Mouse (Mus musculus) lung, embryonic 16.5 days (tissue): ENCODE measurements around the gene Hist1h2ae. TPM values are rescaled to one million over a fixed set of nuclear protein-coding genes. Genes with fewer than 3 reads are reported as not detected.

Experiments
- ATAC-seq: fragments of 200-750 bp; cut with Nextera tagmentation; 2 replicates; pipeline ENCODE4 v1.8.0; 2017; ENCODE audit warnings: low read depth, mild to moderate bottlenecking, moderate library complexity
- H3K27ac ChIP-seq: fragments of 300-500 bp; sonication (generic); 2 replicates; pipeline ENCODE4 v1.5.1; 2014; ENCODE audit warnings: mild to moderate bottlenecking, control low read depth, low read length
- H3K27me3 ChIP-seq: fragments of 300-500 bp; sonication (generic); 2 replicates; pipeline ENCODE4 v1.6.1; 2014; ENCODE audit warnings: low read depth, low read length, mixed read lengths; ENCODE audit not compliant: control insufficient read depth, insufficient read depth
- H3K36me3 ChIP-seq: fragments of 300-500 bp; sonication (generic); 2 replicates; pipeline ENCODE4 v1.6.1; 2014; ENCODE audit warnings: low read length; ENCODE audit not compliant: control insufficient read depth, insufficient read depth
- H3K4me1 ChIP-seq: fragments of 300-500 bp; sonication (generic); replicated peaks from 2 replicates; pipeline ENCODE4 v1.6.1; 2014; ENCODE audit warnings: low read length, mixed read lengths; ENCODE audit not compliant: control insufficient read depth, insufficient read depth
- H3K4me2 ChIP-seq: fragments of 300-500 bp; sonication (generic); 2 replicates; pipeline ENCODE4 v1.6.1; 2014; ENCODE audit warnings: low read depth, low read length, control low read depth
- H3K4me3 ChIP-seq: fragments of 300-500 bp; sonication (generic); 2 replicates; pipeline ENCODE4 v1.5.1; 2014; ENCODE audit warnings: mild to moderate bottlenecking, low read length, control low read depth
- H3K9ac ChIP-seq: fragments of 300-500 bp; sonication (generic); 2 replicates; pipeline ENCODE4 v1.6.1; 2014; ENCODE audit warnings: low read length, control low read depth
- H3K9me3 ChIP-seq: fragments of 300-500 bp; sonication (generic); 2 replicates; pipeline ENCODE4 v1.6.1; 2016; ENCODE audit warnings: low read length; ENCODE audit not compliant: control insufficient read depth
- WGBS: fragments of 180-500 bp; shearing (Covaris S2); extraction: QIAGEN DNeasy Blood & Tissue Kit; methylation state at CpG from one replicate; pipeline ENCODE4 v1.1.7; 2014; 5-methylcytosine and 5-hydroxymethylcytosine counted together
- microRNA-seq: library from miRNA; unstranded; fragments of <30 nt; microRNA quantifications from one replicate; pipeline ENCODE4, GENCODE M21; 2016
- polyA plus RNA-seq: library from polyadenylated mRNA; unstranded; fragments of >200 nt; fragmentation: Nextera tagmentation; extraction: Ambion mirVana; gene quantifications from 2 replicates; pipeline ENCODE4 v1.2.1, GENCODE M21; 2015

Gene Hist1h2ae
- polyA plus RNA-seq, 1 experiment from 2014 or later: 83.6 TPM

DNA sequence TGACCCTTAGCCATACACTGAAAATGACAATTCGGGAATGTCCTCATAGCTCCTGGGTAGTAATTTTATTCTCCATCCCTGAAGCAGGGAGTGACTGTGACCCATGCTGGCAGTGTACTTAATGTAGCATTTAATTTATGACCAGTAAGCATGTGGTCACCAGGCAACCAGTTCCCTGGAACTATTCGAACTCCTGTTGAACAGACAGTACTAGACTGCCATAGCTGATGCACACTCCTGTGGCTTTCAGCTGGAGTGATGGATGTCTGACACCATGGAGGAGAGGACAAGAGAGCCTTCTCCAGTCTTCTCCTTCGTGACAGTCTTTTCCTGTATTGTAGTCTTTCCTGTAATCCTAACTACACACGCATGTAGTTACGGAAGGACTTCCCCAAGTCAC, 42.0 kb downstream of the Hist1h2ae start:
- Histone ChIP-seq H3K9me3 (no peaks in the 10 kb centered on the region), H3K9ac (no peak overlapping the region), H3K4me3 (no peak overlapping the region), H3K36me3 (no peaks in the 10 kb centered on the region), H3K27ac (no peak overlapping the region), H3K4me2 (no peak overlapping the region), H3K27me3 (no peaks in the 10 kb centered on the region), H3K4me1 (peaks cover 18% of the 10 kb centered on the region)
- no peak for ATAC-seq
- 70% methylated on average over 5 of the region's 5 CpGs for WGBS

DNA sequence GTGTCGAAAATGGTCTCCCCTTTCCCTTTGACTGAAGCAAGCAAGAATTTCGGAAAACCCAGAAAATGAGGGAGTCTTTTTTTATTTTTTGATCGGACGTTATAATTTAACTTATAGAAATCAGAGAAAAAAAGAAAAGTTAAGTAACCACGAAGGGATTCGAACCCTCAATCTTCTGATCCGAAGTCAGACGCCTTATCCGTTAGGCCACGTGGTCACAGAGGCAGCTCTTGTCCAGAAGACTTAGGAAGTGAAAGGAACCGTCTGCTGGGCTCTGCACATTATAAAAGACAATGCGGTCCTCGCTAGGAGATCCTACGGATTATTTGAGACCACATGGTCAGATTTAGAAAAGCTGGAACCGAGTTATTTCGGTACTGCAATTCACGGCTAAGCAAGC, 44.7 kb downstream of the Hist1h2ae start:
- H3K27ac ChIP-seq: peak overlapping the region; percentile 57; the same call in 1 of the 2 replicates
- H3K36me3 ChIP-seq: no peaks in the 10 kb centered on the region
- H3K9me3 ChIP-seq: no peaks in the 10 kb centered on the region
- H3K4me1 ChIP-seq: peaks cover 12% of the 10 kb centered on the region; the same call in 1 of the 2 replicates
- peak; percentile 42; the same call in 1 of the 2 replicates for ATAC-seq
- H3K4me3 ChIP-seq: peak overlapping the region; percentile 52
- WGBS: under 1% methylated on average over 17 of the region's 17 CpGs
- peak overlapping the region; percentile 62 for H3K4me2 ChIP-seq
- peak overlapping the region; percentile 64 for H3K9ac ChIP-seq
- no peaks in the 10 kb centered on the region for H3K27me3 ChIP-seq

DNA sequence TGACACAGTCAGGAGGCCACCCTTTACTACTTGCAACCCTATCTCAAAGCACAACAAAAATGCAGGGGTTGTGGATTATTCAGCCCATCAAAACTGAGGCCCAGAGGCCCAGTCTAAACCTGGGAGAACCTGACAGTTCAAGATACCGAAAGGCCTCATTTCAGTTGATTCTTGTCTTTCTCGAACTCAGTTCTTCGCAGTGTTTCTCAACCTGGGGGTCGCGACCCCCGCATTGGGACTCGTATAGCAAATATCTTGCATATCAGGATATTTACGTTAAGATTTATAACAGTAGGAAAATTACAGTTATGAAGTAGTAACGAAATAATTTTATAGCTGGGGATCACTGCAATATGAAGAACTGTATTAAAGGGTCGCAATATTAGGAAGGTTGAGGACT, 45.1 kb downstream of the Hist1h2ae start:
- under 1% methylated on average over 10 of the region's 10 CpGs for WGBS
- H3K9ac ChIP-seq: peak overlapping the region; percentile 21
- peaks cover 12% of the 10 kb centered on the region; the same call in 1 of the 2 replicates for H3K4me1 ChIP-seq
- no peak for ATAC-seq
- no peak overlapping the region for H3K27ac ChIP-seq
- peak overlapping the region; percentile 62 for H3K4me2 ChIP-seq
- no peaks in the 10 kb centered on the region for H3K27me3 ChIP-seq
- H3K36me3 ChIP-seq: no peaks in the 10 kb centered on the region
- no peaks in the 10 kb centered on the region for H3K9me3 ChIP-seq
- peak overlapping the region; percentile 52 for H3K4me3 ChIP-seq

DNA sequence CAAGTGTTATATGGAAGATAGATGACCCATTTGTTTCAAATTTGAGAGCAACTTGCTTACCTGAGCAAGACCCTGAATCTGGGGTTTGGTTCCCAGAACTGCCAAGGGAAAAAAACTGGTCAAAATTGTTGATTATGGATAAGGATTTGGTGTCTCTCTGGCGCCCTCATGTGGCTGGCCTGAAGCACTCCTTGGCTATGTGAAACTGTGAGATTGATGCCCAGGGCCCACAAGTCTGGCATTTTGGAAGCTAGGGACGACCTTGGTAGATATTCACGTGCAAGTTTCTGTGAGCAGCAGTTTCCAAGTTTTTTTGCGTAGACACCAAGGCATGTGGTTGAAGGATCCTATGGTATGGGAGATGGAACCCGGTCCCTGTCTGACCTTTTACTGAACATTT, 46.4 kb downstream of the Hist1h2ae start:
- Histone ChIP-seq H3K4me3 (no peak overlapping the region), H3K9ac (no peak overlapping the region), H3K27ac (no peak overlapping the region), H3K4me2 (no peak overlapping the region), H3K9me3 (no peaks in the 10 kb centered on the region), H3K4me1 (peaks cover 12% of the 10 kb centered on the region; the same call in 1 of the 2 replicates), H3K36me3 (no peaks in the 10 kb centered on the region), H3K27me3 (no peaks in the 10 kb centered on the region)
- WGBS: 6% methylated on average over 5 of the region's 5 CpGs
- peak; percentile 21; the same call in 1 of the 2 replicates for ATAC-seq

DNA sequence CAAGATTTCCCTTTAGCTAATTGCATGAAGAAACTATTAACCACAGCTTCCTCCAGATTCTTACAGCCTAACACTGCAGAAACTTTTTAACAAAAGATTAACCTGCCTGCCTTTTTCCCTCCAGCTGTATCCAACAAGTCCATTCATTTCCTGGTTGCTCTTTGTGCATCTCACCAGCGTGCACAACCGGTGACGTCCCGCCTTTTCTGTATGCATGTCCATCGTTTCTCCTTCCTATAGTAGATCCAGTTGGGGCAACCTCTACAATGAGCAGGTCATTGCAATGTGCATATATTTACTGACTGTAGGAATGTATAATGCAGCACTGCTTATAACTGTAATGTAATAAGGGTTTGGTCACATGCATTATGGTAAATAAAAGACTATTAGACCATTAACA, 47.0 kb downstream of the Hist1h2ae start:
- Histone ChIP-seq H3K9me3 (no peaks in the 10 kb centered on the region), H3K36me3 (no peaks in the 10 kb centered on the region), H3K27ac (no peak overlapping the region), H3K4me1 (peaks cover 9% of the 10 kb centered on the region; the same call in 1 of the 2 replicates), H3K4me3 (no peak overlapping the region), H3K9ac (no peak overlapping the region), H3K4me2 (no peak overlapping the region), H3K27me3 (no peaks in the 10 kb centered on the region)
- WGBS: 41% methylated on average over 5 of the region's 5 CpGs
- no peak for ATAC-seq

DNA sequence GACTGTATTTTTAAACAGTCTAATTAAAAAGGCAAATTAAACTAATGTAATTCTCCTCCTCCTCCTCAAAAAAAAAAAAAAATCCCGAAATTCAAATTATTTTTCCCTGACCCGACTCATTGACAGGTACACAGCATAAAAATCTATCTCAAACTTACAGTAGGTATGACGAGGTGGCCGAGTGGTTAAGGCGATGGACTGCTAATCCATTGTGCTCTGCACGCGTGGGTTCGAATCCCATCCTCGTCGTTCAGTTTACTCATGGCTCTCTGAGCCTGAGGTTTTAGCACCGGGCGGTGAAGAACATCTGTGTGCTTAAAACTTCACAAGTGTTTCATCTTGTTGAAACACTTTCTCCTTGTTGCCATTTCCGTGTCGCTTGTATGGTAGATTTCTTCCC, 49.3 kb downstream of the Hist1h2ae start:
- Histone ChIP-seq H3K36me3 (no peaks in the 10 kb centered on the region), H3K9me3 (no peaks in the 10 kb centered on the region), H3K9ac (no peak overlapping the region), H3K27me3 (no peaks in the 10 kb centered on the region), H3K4me3 (no peak overlapping the region), H3K27ac (no peak overlapping the region), H3K4me2 (peak overlapping the region; percentile 32), H3K4me1 (0 out of 2 replicates have a peak, but pooled peaks cover 4% of the 10 kb centered on the region)
- ATAC-seq: no peak
- 1% methylated on average over 14 of the region's 14 CpGs for WGBS

Small RNA genes lying within 50 kb of the gene (microRNA-seq; reads per million reads assigned to microRNA genes)
- gene Gm44297 (not detected), gene Gm44359 (not detected), gene Gm44394 (not detected)

Other genes with a start within 250 kb of the Hist1h2ae start
- 56.0 and 56.3 TPM in 2 replicates for gene Zfp322a, start 202.0 kb downstream of the Hist1h2ae start, polyA plus RNA-seq
- 11.8 and 12.3 TPM in 2 replicates for gene Abt1, start 147.4 kb downstream of the Hist1h2ae start, polyA plus RNA-seq
- 0.06 and 0.10 TPM in 2 replicates for gene Btn1a1, start 105.3 kb downstream of the Hist1h2ae start, polyA plus RNA-seq
- 0.20 and 0.28 TPM in 2 replicates for gene Btn2a2, start 82.4 kb downstream of the Hist1h2ae start, polyA plus RNA-seq
- gene Hist1h4h, start 40.2 kb downstream of the Hist1h2ae start, polyA plus RNA-seq: 4.3 and 8.4 TPM in 2 replicates
- gene Hist1h2af, start 37.3 kb downstream of the Hist1h2ae start, polyA plus RNA-seq: 7.1 and 8.0 TPM in 2 replicates
- 5.6 and 6.2 TPM in 2 replicates for gene Hist1h3g, start 35.8 kb downstream of the Hist1h2ae start, polyA plus RNA-seq
- gene Hist1h2bh, start 27.8 kb downstream of the Hist1h2ae start, polyA plus RNA-seq: 1.3 and 2.0 TPM in 2 replicates
- gene Hist1h3f, start 27.2 kb downstream of the Hist1h2ae start, polyA plus RNA-seq: 0.49 and 0.93 TPM in 2 replicates
- gene Hist1h4f, start 19.6 kb downstream of the Hist1h2ae start, polyA plus RNA-seq: 0.78 and 2.4 TPM in 2 replicates
- gene Hist1h1d, start 18.0 kb downstream of the Hist1h2ae start, polyA plus RNA-seq: 0.58 and 0.79 TPM in 2 replicates
- 4.9 and 7.8 TPM in 2 replicates for gene Hist1h3e, start 8.9 kb downstream of the Hist1h2ae start, polyA plus RNA-seq
- gene Hist1h2bg, start 176 bp upstream of the Hist1h2ae start, polyA plus RNA-seq: 13.6 and 15.8 TPM in 2 replicates
- gene Hist1h2bf, start 3.0 kb upstream of the Hist1h2ae start, polyA plus RNA-seq: 4.8 and 6.8 TPM in 2 replicates
- gene Hist1h2ad, start 3.2 kb upstream of the Hist1h2ae start, polyA plus RNA-seq: 2.9 and 3.4 TPM in 2 replicates
- gene Hist1h3d, start 4.5 kb upstream of the Hist1h2ae start, polyA plus RNA-seq: 7.4 and 9.5 TPM in 2 replicates
- 130 and 135 TPM in 2 replicates for gene Hist1h4d, start 10.4 kb upstream of the Hist1h2ae start, polyA plus RNA-seq
- 3.3 and 3.4 TPM in 2 replicates for gene Hist1h2be, start 49.9 kb upstream of the Hist1h2ae start, polyA plus RNA-seq
- gene Hist1h1e, start 51.3 kb upstream of the Hist1h2ae start, polyA plus RNA-seq: 20.3 and 21.3 TPM in 2 replicates
- 2.2 and 2.3 TPM in 2 replicates for gene Hist1h2ac, start 112.7 kb upstream of the Hist1h2ae start, polyA plus RNA-seq
- gene Hist1h2bc, start 113.0 kb upstream of the Hist1h2ae start, polyA plus RNA-seq: 66.1 and 72.9 TPM in 2 replicates
- 0.16 and 0.48 TPM in 2 replicates for gene Hist1h1t, start 124.6 kb upstream of the Hist1h2ae start, polyA plus RNA-seq
- gene Hist1h4c, start 127.2 kb upstream of the Hist1h2ae start, polyA plus RNA-seq: 6.2 and 6.6 TPM in 2 replicates
- gene Hfe, start 139.6 kb upstream of the Hist1h2ae start, polyA plus RNA-seq: 11.2 and 13.7 TPM in 2 replicates
- gene Hist1h1c, start 167.6 kb upstream of the Hist1h2ae start, polyA plus RNA-seq: 36.9 and 37.8 TPM in 2 replicates
- gene Hist1h3c, start 174.4 kb upstream of the Hist1h2ae start, polyA plus RNA-seq: 5.9 and 9.7 TPM in 2 replicates
- gene Hist1h2bb, start 175.5 kb upstream of the Hist1h2ae start, polyA plus RNA-seq: 4.0 and 4.9 TPM in 2 replicates
- 33.4 and 44.6 TPM in 2 replicates for gene Hist1h2ab, start 179.9 kb upstream of the Hist1h2ae start, polyA plus RNA-seq
- gene Hist1h3b, start 181.0 kb upstream of the Hist1h2ae start, polyA plus RNA-seq: 13.3 and 14.0 TPM in 2 replicates
- 5.1 and 6.6 TPM in 2 replicates for gene Hist1h4b, start 185.8 kb upstream of the Hist1h2ae start, polyA plus RNA-seq
- 1.2 TPM in 1 of 2 replicates, not detected in the other for gene Hist1h4a, start 190.0 kb upstream of the Hist1h2ae start, polyA plus RNA-seq
- gene Hist1h3a, start 191.2 kb upstream of the Hist1h2ae start, polyA plus RNA-seq: 4.2 and 5.5 TPM in 2 replicates
- gene Hist1h1a, start 192.4 kb upstream of the Hist1h2ae start, polyA plus RNA-seq: 2.1 and 4.3 TPM in 2 replicates
- not detected in 2 replicates for gene Trim38, start 198.7 kb upstream of the Hist1h2ae start, polyA plus RNA-seq
- not detected in 2 replicates for gene Slc17a2, start 235.8 kb upstream of the Hist1h2ae start, polyA plus RNA-seq